Mouse (Mus musculus) small intestine, adult 2 months (tissue): ENCODE results near the gene Fam131b.
A peak's percentile ranks its signal among the peaks of the same experiment; 100 is the strongest.

ENCODE experiments used
- CTCF ChIP-seq: fragments of 200-500 bp; IDR thresholded peaks from 2 replicates; pipeline ENCODE4 v1.5.1; 2012; ENCODE audit warnings: low read depth, mild to moderate bottlenecking, control low read depth, inconsistent platforms, low read length, moderate library complexity, mixed read lengths; ENCODE audit not compliant: insufficient replicate concordance, insufficient read length; ENCODE audit errors: extremely low read depth
- POLR2A ChIP-seq: fragments of 200-500 bp; IDR thresholded peaks from 2 replicates; pipeline ENCODE4 v1.6.1; 2012; ENCODE audit warnings: low read depth, mild to moderate bottlenecking, control low read depth, inconsistent platforms, low read length, moderate library complexity

DNA sequence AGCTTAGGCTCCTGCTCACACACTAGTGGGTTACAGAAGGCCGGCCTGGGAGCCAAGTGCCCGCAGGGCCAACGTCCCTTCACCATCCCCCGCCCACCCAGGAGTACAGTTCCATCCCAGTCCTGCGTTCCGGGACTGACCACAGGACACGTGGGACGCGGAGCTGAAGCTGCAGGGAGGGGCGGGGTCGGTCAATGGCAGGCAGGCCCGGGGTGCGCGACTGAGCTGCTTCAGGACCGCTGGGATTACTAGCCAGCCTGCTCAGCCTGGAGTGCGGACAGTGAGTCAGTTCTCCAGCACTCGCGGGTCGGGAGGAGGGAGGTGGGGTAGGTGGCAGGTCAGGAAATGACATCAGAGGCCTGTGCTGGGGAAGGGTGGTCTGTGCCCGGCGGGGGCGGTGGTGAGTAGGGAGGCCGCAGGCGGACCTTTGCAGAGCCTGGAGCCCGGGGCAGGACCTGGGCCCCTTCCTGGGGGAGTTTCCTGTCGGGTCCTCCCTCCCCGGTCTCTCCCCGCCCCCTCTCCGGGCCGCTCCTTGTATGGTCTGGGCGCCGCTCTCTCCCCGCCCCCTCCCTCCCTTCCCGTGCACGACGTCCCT lies 25.1 kb upstream of the Fam131b start, which contains the start of gene Zyx:
- TF ChIP-seq POLR2A (no peak), CTCF (0 out of 2 replicates have a peak, but pooled peaks have one; percentile 23)
